Mouse (Mus musculus): Measurements from ENCODE around the gene Dnm1l. TPM values are rescaled to one million over a fixed set of nuclear protein-coding genes. Genes with fewer than 3 reads are reported as not detected.

The Dnm1l gene
- polyA plus RNA-seq, 1 experiment from 2014 or later: 75.9 TPM

DNA sequence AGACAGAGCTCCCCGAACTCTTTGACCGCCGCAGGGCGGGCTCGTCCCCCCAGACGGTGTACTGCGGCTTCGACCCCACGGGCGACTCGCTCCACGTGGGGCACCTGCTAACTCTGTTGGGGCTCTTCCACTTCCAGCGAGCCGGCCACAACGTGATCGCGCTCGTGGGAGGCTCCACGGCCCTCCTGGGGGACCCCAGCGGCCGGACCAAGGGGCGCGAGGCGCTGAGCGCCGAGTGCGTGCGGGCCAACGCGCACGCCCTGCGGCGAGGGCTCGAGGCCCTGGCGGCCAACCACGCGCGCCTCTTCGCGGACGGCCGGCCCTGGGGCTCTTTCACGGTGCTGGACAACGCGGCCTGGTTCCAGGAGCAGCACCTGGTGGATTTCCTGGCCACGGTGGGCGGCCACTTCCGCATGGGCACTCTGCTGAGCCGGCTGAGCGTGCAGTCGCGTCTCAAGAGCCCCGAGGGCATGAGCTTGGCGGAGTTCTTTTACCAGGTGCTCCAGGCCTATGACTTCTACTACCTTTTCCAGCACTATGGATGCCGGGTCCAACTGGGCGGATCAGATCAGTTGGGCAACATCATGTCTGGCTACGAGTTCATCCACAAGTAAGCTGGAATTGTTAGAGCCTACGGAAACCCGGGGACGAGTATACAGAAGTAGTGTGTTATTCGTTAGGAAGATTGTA is 55.5 kb downstream of the Dnm1l start:
- peak overlapping the region; percentile 95 for H3K27ac ChIP-seq (ENCODE audit: low read depth, low read length)
- H3K27me3 ChIP-seq (ENCODE audit: control insufficient read depth, insufficient read depth, low read length): no peaks in the 10 kb centered on the region
- peak overlapping the region; percentile 93 for H3K4me3 ChIP-seq (ENCODE audit: low read depth, low read length)
- H3K9ac ChIP-seq (ENCODE audit: low read depth, low read length): peak overlapping the region; percentile 94
- under 1% methylated on average over 59 of the region's 61 CpGs for WGBS (ENCODE audit: insufficient replicate concordance)
- peak; percentile 71 for ATAC-seq (replicated peaks; ENCODE audit: insufficient number of reproducible peaks, low FRiP score, low TSS enrichment)
- no peaks in the 10 kb centered on the region for H3K9me3 ChIP-seq (replicated peaks; ENCODE audit: control insufficient read depth, low read length)
- H3K4me2 ChIP-seq: peak overlapping the region; percentile 79
- peaks cover 7% of the 10 kb centered on the region for H3K36me3 ChIP-seq (ENCODE audit: control insufficient read depth, insufficient read depth, low read length)
- peaks cover 10% of the 10 kb centered on the region for H3K4me1 ChIP-seq (ENCODE audit: control insufficient read depth, insufficient read depth, low read length)

DNA sequence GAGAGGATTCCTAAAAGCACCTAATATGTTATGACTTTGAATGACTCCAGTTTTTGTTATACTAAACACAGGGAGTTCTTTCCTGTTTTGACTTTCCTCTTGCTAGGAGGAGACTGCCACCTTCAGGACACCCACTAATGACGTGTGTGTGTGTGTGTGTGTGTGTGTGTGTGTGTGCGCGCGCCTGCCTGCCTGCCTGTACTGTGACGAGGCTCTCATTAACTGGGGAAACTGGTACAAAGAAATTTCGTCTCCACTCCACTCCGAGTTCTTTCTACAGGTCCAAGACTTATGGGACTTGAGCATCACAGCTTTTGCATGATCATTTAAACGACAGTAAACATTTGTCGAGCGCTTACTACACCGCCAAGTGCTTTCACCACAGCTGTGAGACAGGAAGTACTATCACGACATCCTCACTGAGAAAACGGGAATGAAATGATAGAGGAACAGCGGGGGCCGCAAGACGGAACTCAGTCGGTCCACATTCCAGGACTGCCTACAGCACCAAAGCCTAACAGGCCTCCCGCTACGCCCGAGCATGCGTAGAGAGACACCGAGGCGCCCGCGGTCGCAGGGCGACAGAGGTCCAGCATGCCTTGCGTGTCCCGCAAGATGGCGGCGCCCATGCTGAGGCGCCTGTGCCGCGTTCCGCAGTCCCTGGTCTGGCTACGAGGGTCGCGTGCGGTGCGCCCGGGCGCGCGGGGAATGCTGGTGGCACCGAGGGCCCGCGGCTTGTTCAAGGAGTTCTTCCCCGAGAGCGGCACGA is 56.2 kb downstream of the Dnm1l start, which contains the start of gene Yars2:
TSS of gene Yars2 (plus strand) at position 597 of the 769 bp plus-strand sequence.
- ATAC-seq (replicated peaks; ENCODE audit: insufficient number of reproducible peaks, low FRiP score, low TSS enrichment): peak; percentile 98
- Histone ChIP-seq H3K9ac (ENCODE audit: low read depth, low read length) (peak within 1 kb of the TSS; percentile 94), H3K36me3 (ENCODE audit: control insufficient read depth, insufficient read depth, low read length) (peaks cover 6% of the 10 kb centered on the region; the same call in 1 of the 2 replicates), H3K4me3 (ENCODE audit: low read depth, low read length) (peak within 1 kb of the TSS; percentile 93), H3K27ac (ENCODE audit: low read depth, low read length) (peak within 1 kb of the TSS; percentile 95), H3K4me1 (ENCODE audit: control insufficient read depth, insufficient read depth, low read length) (peaks cover 10% of the 10 kb centered on the region), H3K27me3 (ENCODE audit: control insufficient read depth, insufficient read depth, low read length) (no peaks in the 10 kb centered on the region), H3K9me3 (replicated peaks; ENCODE audit: control insufficient read depth, low read length) (no peaks in the 10 kb centered on the region), H3K4me2 (peak within 1 kb of the TSS; percentile 79)
- 1% methylated on average over 50 of the region's 50 CpGs for WGBS (ENCODE audit: insufficient replicate concordance)

DNA sequence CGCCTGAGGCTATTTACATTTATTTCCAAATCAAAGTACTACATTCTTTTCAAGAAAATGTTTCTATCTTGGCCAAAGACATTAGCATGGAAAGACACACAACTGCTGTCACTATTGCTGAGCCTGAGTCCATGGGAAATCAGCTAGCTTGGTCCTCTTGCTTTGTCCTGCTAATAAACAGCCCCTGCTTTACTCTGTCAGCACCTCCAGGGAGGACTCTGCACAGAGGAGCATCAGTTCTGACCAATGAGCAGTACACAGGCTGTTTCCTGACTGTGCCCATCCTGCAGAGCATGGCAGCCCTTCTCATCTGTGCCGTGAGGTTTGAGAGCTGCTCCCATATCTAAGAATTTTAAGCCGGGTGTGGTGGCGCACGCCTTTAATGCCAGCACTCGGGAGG is 85.0 kb downstream of the Dnm1l start:
- Histone ChIP-seq H3K36me3 (ENCODE audit: control insufficient read depth, insufficient read depth, low read length) (peaks cover 7% of the 10 kb centered on the region; the same call in 1 of the 2 replicates), H3K27me3 (ENCODE audit: control insufficient read depth, insufficient read depth, low read length) (no peaks in the 10 kb centered on the region), H3K4me1 (ENCODE audit: control insufficient read depth, insufficient read depth, low read length) (peaks cover 3% of the 10 kb centered on the region; the same call in 1 of the 2 replicates), H3K4me2 (no peak overlapping the region), H3K9me3 (replicated peaks; ENCODE audit: control insufficient read depth, low read length) (no peaks in the 10 kb centered on the region), H3K27ac (ENCODE audit: low read depth, low read length) (no peak overlapping the region), H3K9ac (ENCODE audit: low read depth, low read length) (no peak overlapping the region), H3K4me3 (ENCODE audit: low read depth, low read length) (no peak overlapping the region)
- ATAC-seq (replicated peaks; ENCODE audit: insufficient number of reproducible peaks, low FRiP score, low TSS enrichment): no peak
- WGBS (ENCODE audit: insufficient replicate concordance): 84% methylated on average over 6 of the region's 6 CpGs

DNA sequence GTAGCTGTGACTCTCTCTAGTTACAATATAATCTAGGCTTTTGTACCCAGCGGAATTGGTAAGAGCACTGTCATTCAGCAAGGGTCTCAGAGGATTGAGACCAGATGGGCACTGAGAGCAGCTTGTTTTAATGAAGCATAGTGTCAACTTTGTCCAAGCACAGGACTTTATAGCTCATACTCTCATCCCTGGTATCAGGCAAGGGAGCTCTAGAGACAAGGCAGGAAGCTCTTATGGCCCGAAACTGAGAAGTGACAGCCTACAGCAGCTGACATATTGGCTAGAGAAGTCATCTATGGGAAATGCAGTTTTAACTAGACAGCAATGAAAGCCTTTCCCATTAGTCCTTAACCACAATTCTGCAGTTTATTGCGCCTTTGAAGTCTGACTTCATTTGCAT is 85.8 kb downstream of the Dnm1l start:
- peaks cover 7% of the 10 kb centered on the region; the same call in 1 of the 2 replicates for H3K36me3 ChIP-seq (ENCODE audit: control insufficient read depth, insufficient read depth, low read length)
- H3K9ac ChIP-seq (ENCODE audit: low read depth, low read length): no peak overlapping the region
- H3K4me3 ChIP-seq (ENCODE audit: low read depth, low read length): no peak overlapping the region
- ATAC-seq (replicated peaks; ENCODE audit: insufficient number of reproducible peaks, low FRiP score, low TSS enrichment): no peak
- 69% methylated on average over 3 of the region's 3 CpGs for WGBS (ENCODE audit: insufficient replicate concordance)
- no peak overlapping the region for H3K27ac ChIP-seq (ENCODE audit: low read depth, low read length)
- H3K4me2 ChIP-seq: no peak overlapping the region
- no peaks in the 10 kb centered on the region for H3K27me3 ChIP-seq (ENCODE audit: control insufficient read depth, insufficient read depth, low read length)
- peaks cover 3% of the 10 kb centered on the region; the same call in 1 of the 2 replicates for H3K4me1 ChIP-seq (ENCODE audit: control insufficient read depth, insufficient read depth, low read length)
- no peaks in the 10 kb centered on the region for H3K9me3 ChIP-seq (replicated peaks; ENCODE audit: control insufficient read depth, low read length)

DNA sequence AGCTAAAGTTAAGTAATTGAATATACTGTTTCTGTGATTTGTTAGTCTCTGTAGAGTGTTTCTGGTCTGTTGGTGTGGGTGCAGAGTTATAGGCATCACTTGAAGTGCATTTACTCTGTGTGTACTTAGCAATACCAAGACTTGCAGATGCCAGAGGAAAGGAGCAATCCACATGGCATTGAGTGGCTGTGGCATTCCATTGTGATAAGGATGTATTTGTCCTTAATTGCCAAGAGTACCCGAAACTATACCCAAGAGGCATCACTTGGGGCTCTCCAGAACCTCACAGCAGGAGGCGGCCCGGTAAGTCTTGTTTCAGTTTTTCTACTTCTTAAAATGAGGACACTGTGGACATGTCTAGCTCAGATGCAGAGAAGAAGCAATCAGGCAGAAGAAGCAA is 96.3 kb downstream of the Dnm1l start:
- peaks cover 10% of the 10 kb centered on the region for H3K36me3 ChIP-seq (ENCODE audit: control insufficient read depth, insufficient read depth, low read length)
- no peaks in the 10 kb centered on the region for H3K27me3 ChIP-seq (ENCODE audit: control insufficient read depth, insufficient read depth, low read length)
- no peak overlapping the region for H3K4me3 ChIP-seq (ENCODE audit: low read depth, low read length)
- H3K4me2 ChIP-seq: no peak overlapping the region
- no peak for ATAC-seq (replicated peaks; ENCODE audit: insufficient number of reproducible peaks, low FRiP score, low TSS enrichment)
- no peaks in the 10 kb centered on the region for H3K9me3 ChIP-seq (replicated peaks; ENCODE audit: control insufficient read depth, low read length)
- H3K27ac ChIP-seq (ENCODE audit: low read depth, low read length): no peak overlapping the region
- H3K4me1 ChIP-seq (ENCODE audit: control insufficient read depth, insufficient read depth, low read length): peaks cover 4% of the 10 kb centered on the region
- H3K9ac ChIP-seq (ENCODE audit: low read depth, low read length): no peak overlapping the region
- 78% methylated on average over 3 of the region's 3 CpGs for whole genome bisulfite sequencing (ENCODE audit: insufficient replicate concordance)

Other genes with a start within 250 kb of the Dnm1l start
- 95.7 and 114 TPM in 2 replicates for gene Pkp2, start 145.6 kb downstream of the Dnm1l start, polyA plus RNA-seq (2014; fragmentation: Nextera tagmentation; extraction: Ambion mirVana)
- 39.5 and 43.7 TPM in 2 replicates for gene Yars2, start 56.0 kb downstream of the Dnm1l start, polyA plus RNA-seq (2014; fragmentation: Nextera tagmentation; extraction: Ambion mirVana)
- gene Fgd4, start 241.6 kb upstream of the Dnm1l start, polyA plus RNA-seq (2014; fragmentation: Nextera tagmentation; extraction: Ambion mirVana): 9.2 and 11.3 TPM in 2 replicates

Measured in heart, embryonic 11.5 days (tissue).